Mouse (Mus musculus) cerebral cortex, adult 2 months (tissue): Measurements from ENCODE around the gene Gm49395.

ENCODE experiments used
- WGBS: fragments of 180-500 bp; shearing (Covaris S2); methylation state at CpG from one replicate; pipeline ENCODE4 v1.1.7; 2018; 5-methylcytosine and 5-hydroxymethylcytosine counted together

Gm49395 gene

GRCm38 (mm10) chr13:115052568-115052967, 49.2 kb downstream of the Gm49395 start:
- WGBS, result 50% methylated on average over 7 of the region's 7 CpGs

- 59% methylated on average over 13 of the region's 13 CpGs for WGBS
Observed at GRCm38 (mm10) chr13:115050660-115051559, 50.8 kb downstream of the Gm49395 start.

- WGBS, result 65% methylated on average over 2 of the region's 2 CpGs
Observed at GRCm38 (mm10) chr13:115042652-115043051, 59.1 kb downstream of the Gm49395 start.

GRCm38 (mm10) chr13:115037304-115037703, 64.4 kb downstream of the Gm49395 start:
- 62% methylated on average over 4 of the region's 4 CpGs for WGBS

GRCm38 (mm10) chr13:115035387-115035786, 66.3 kb downstream of the Gm49395 start:
- WGBS, result 79% methylated on average over 8 of the region's 8 CpGs

- 89% methylated on average over 2 of the region's 2 CpGs for WGBS
Observed at GRCm38 (mm10) chr13:115033135-115033534, 68.6 kb downstream of the Gm49395 start.

GRCm38 (mm10) chr13:115031177-115032000, 70.3 kb downstream of the Gm49395 start:
- WGBS, result 51% methylated on average over 17 of the region's 17 CpGs

GRCm38 (mm10) chr13:115025394-115025793, 76.3 kb downstream of the Gm49395 start:
- 93% methylated on average over 3 of the region's 3 CpGs for WGBS

- 82% methylated on average over 6 of the region's 6 CpGs for WGBS
Observed at GRCm38 (mm10) chr13:115022117-115022787, 79.5 kb downstream of the Gm49395 start.

GRCm38 (mm10) chr13:115021411-115021810, 80.3 kb downstream of the Gm49395 start:
- WGBS, result 78% methylated on average over 10 of the region's 10 CpGs

GRCm38 (mm10) chr13:115020727-115021126, 81.0 kb downstream of the Gm49395 start:
- 92% methylated on average over 4 of the region's 4 CpGs for WGBS

- WGBS, result 95% methylated on average over 9 of the region's 9 CpGs
Observed at GRCm38 (mm10) chr13:115017545-115017944, 84.2 kb downstream of the Gm49395 start.

GRCm38 (mm10) chr13:115011547-115011946, 90.2 kb downstream of the Gm49395 start:
- WGBS, result 79% methylated on average over 6 of the region's 6 CpGs

- 51% methylated on average over 9 of the region's 9 CpGs for WGBS
Observed at GRCm38 (mm10) chr13:115006213-115006835, 95.4 kb downstream of the Gm49395 start.

GRCm38 (mm10) chr13:115005342-115005741, 96.4 kb downstream of the Gm49395 start:
- WGBS, result 54% methylated on average over 6 of the region's 6 CpGs

GRCm38 (mm10) chr13:115003444-115004053, 98.2 kb downstream of the Gm49395 start:
- 47% methylated on average over 7 of the region's 7 CpGs for WGBS

GRCm38 (mm10) chr13:115002837-115003236, 98.9 kb downstream of the Gm49395 start:
- 84% methylated on average over 3 of the region's 3 CpGs for WGBS

- 93% methylated on average over 5 of the region's 5 CpGs for WGBS
Observed at GRCm38 (mm10) chr13:115002155-115002554, 99.6 kb downstream of the Gm49395 start.

- 72% methylated on average over 4 of the region's 4 CpGs for WGBS
Observed at GRCm38 (mm10) chr13:114999582-114999981, 102.1 kb downstream of the Gm49395 start.

GRCm38 (mm10) chr13:114998100-114998499, 103.6 kb downstream of the Gm49395 start:
- WGBS, result 92% methylated on average over 10 of the region's 10 CpGs
